Mouse (Mus musculus): ENCODE measurements around the gene Pgm5.
"Not testable (repeated sequence)": the region's sequence is repeated elsewhere in the genome, so short reads cannot be mapped to it uniquely, and the experiment has no call there.

Gene Pgm5

DNA sequence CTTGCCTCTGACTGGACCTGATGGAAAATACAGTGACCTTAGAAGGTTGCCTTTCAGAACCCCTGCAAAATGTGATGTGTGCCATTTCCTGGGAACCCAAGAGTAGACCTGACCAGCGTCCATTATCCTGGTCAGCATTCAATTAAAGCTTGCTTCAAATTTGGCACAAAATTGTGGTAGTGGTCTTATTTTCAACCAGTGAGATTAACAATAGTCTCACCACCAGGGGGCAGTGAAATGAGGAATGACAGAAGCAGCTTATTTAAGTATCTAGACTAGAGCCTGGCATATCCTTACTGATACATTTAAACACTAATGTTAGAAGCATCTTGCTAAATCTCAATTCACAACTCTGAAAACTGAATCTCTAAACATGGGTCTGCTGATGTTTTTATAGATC, 156.3 kb downstream of the Pgm5 start:
- DNase-seq (ENCODE audit: low read depth, low spot score) = no peak

DNA sequence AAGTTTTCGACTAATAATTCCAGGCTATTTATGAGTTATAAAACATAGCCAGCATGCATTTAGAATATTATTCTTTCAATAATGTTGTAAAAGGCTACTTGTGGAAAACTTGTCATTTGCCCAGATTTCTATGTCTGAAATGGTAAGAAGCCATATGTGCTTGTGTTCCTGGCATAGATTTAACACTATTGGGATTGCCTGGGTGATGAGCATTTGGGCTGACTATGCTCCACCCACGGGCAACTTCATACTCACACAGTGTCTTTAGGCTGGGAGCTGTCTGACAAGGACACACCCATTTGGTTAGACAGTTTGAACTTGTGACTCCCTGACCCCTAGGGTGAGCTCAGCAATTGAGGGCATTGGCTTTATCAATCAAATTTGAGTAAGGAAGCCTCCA, 157.3 kb downstream of the Pgm5 start:
- no peak for DNase-seq (ENCODE audit: low read depth, low spot score)

DNA sequence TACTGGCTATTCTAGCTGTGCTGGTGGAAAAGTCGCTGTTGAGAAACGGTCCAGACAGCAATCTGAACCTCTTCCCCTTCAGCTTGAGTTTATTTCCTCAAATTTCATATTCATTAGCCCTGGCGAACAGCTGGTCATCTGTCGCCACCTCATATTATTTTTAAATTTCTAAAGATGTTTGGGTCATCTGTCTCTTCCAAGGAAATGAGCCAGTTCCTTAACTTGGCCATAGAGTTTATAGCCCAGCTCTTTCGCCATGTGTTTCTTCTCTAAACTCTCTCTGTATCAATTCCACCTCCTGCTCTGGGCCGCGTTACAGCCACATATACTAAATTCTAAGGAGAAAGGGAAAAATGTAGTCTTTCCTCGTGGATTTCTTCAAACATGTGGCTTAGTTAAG, 158.0 kb downstream of the Pgm5 start:
- no peak for DNase-seq (ENCODE audit: low read depth, low spot score)

DNA sequence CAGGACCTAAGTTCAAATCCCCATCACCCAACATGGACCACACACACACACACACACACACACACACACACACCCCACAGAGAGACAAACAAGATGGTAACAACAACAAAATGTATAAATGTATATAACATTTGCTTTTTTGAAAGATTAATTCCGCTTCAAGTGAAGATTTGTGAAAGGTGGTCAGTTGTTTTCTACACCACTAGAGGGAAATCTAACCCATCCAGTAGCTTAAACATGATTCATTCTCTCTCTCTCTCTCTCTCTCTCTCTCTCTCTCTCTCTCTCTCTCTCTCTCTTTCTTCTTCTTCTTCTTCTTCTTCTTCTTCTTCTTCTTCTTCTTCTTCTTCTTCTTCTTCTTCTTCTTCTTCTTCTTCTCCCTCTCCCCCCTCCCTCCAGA, 158.5 kb downstream of the Pgm5 start:
- DNase-seq (ENCODE audit: low read depth, low spot score) = not testable (repeated sequence)

- DNase-seq (ENCODE audit: low read depth, low spot score) = no peak
Measured at GRCm38 (mm10) chr19:24701716-24702115, 159.9 kb downstream of the Pgm5 start.

- no peak for DNase-seq (ENCODE audit: low read depth, low spot score)
Measured at GRCm38 (mm10) chr19:24700664-24701063, 161.0 kb downstream of the Pgm5 start.

DNA sequence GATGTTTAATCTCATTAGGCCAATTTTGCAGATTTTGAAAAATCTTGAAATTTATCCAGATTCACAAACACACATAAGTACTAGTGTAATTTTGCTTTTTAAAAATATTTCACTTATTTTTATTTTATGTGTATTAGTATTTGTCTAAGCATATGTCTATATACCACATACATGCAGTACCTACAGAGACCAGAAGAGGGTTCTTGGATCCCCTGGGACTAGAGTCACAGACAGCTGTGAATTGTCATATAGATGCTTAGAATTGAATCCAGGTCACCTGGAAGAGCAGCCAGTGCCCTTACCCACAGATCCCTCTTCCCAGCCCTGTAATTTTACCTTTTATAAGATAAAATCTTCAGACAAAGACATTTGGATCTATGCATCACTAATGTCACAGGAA, 161.7 kb downstream of the Pgm5 start:
- DNase-seq (ENCODE audit: low read depth, low spot score) = no peak

DNA sequence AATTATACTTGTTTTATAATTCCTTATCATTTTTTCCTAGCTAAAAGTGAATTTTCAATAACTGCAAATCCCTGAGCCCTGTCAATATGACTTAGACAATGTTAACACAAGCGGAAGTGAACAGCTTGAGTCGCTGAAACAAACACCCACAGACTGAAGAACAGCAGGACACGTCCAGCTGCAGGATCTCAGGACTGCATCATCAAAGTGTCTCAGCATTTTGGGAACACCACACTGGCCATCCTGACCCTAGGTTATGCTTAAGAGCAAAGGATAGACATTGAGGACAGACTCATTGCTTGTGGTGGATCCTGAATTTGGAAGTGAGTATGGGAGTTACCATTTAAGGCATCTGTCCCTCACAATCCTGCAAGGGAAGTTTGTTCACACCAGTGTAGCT, 162.5 kb downstream of the Pgm5 start:
- DNase-seq (ENCODE audit: low read depth, low spot score) = no peak

GRCm38 (mm10) chr19:24698651-24699050, 163.0 kb downstream of the Pgm5 start:
- DNase-seq (ENCODE audit: low read depth, low spot score) = no peak

DNA sequence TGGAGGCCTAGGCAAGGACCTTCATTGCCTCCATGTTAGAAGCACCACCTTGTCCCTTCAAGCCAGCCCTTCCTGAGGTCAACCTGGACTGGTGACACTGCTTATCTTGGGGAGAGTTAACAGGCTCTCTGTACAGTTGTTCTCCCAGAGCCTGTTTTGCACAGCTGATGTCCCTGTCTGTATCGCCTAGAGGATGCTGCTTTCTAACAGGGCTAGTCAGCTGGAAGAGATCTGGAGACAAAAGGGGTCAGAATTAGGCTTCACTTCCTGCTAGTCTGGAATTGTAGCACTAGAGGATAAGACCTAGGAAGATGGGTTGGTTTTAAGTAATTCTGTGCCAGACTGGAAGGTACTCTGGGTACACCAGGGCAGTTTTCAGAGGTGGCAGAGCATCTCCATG, 163.7 kb downstream of the Pgm5 start:
- no peak for DNase-seq (ENCODE audit: low read depth, low spot score)

DNA sequence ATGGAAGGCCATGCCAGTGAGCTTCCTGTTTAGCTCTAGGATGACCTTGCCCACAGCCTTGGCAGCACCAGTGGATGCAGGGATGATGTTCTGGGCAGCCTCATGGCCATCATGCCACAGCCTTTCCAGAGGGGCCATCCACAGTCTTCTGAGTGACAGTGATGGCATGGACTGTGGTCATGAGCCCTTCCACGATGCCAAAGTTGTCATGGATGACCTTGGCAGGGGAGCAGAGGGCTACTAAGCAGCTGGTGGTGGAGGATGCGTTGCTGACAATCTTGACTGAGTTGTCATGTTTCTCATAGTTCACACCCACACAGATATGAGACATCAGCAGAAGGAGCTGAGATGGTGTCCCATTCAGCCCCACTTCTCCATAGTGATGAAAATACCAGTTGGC, 169.0 kb downstream of the Pgm5 start:
- no peak for DNase-seq (ENCODE audit: low read depth, low spot score)

DNA sequence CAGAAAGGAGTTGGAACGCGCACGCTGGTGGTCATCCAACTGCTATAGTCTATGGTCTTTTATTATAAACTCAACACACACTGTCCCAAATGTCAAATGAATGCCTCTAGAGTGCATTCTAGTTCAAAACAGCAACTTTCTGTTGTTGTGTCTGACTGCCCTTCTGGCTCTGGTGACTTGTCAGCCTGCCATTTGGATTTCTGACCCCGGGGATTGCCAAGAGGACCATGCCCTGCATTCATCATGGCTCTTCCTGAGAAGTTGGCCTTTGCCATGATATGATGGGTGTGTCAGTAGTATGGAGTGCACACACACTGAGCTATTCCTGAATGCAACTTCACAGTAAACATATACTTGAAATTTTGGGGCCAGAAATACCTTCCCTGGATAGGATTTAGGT, 172.1 kb downstream of the Pgm5 start:
- DNase-seq (ENCODE audit: low read depth, low spot score) = no peak

- DNase-seq (ENCODE audit: low read depth, low spot score) = no peak
Measured at GRCm38 (mm10) chr19:24688327-24688726, 173.3 kb downstream of the Pgm5 start.

DNA sequence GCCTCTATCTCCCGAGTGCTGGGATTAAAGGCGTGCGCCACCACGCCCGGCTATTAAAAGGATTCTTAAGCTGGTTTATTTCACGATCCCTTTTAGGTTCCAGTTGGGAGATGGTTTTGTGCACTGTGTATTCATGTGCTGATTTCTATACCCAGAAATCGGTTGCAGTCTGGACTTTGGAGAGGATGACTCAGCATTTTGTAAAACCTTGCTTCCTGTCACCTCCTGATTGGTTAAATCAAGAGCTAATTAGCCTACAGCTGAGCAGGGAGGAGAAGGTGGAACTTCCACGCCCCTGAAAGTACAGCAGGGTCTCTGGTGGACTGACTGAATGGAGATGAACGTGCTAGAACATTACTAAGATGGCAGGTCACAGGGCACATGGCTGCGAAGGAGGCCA, 175.2 kb downstream of the Pgm5 start:
- DNase-seq (ENCODE audit: low read depth, low spot score) = no peak

GRCm38 (mm10) chr19:24683016-24683720, 178.5 kb downstream of the Pgm5 start:
- no peak for DNase-seq (ENCODE audit: low read depth, low spot score)

- DNase-seq (ENCODE audit: low read depth, low spot score) = no peak
Measured at GRCm38 (mm10) chr19:24677242-24677984, 184.2 kb downstream of the Pgm5 start.

- no peak for DNase-seq (ENCODE audit: low read depth, low spot score)
Measured at GRCm38 (mm10) chr19:24676429-24676828, 185.2 kb downstream of the Pgm5 start.

DNA sequence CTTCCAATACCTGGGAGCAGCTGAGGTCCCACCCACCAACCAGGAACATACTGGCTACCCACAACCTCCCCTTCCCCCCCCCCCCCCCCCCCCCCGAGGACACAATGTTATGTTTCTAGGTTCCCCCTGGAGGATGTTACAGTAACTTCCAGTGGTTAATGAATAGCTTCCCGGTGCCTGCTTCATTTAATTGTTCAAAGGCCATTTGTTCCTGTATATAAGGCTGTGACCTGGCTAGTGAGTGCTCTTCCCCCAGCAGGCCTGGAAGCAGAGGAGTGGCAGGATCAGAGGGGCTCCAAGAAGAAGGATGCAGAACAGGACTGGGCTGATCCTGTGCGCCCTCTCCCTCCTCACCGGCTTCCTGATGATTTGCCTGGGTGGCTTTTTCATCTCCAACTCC, 187.9 kb downstream of the Pgm5 start, which contains the start of gene Tmem252:
Gene Tmem252 (plus strand): TSS at position 247 of the 400 bp plus-strand sequence.
- no peak for DNase-seq (ENCODE audit: low read depth, low spot score)

DNA sequence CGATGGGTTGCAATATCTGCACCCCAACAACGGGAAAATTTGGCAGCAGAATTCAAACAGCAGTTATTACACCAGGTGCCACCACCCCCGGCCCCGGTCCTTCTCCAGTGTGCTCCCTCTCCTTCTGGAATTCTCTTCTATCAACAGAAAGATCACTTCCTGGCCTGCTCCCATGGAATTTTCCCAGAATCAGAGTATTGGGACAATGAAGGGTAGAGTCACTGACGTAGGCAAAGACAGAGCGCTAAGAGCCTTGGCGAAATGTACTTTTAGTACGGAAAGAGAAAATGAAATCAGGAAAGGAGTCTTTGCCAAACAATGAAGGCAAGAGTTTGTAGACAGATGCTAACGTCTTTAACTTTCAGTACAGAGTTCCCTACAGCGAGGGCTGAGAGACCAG, 188.3 kb downstream of the Pgm5 start:
- no peak for DNase-seq (ENCODE audit: low read depth, low spot score)

DNA sequence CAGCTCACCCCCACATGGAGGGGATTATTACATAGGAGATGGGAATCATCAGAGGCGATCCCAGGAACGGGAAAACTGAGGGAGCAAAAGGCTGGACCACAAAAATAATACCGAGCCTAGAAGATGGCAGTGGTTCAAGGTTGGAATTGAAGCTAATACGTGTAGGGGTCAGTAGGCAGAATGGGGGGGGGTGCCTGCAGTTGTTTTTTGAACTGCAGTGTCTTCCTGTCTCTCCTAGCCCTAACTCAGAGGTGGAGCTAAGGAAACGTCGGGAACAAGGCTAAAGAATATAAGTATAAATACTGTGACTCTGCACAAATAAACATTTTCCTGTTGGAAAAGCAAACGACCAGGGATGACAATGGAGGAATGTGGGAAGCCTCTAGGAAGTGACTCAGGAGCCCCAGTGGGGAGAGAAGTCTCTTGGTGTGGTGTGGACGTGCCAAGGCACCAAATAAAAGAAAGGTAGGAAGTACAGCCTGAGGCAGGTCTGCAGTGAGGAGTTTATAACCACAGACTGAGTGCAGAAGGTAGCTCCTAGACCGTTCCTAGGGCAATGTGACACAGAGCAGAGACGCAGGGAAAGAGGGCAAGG, 189.2 kb downstream of the Pgm5 start:
- DNase-seq (ENCODE audit: low read depth, low spot score) = no peak

DNA sequence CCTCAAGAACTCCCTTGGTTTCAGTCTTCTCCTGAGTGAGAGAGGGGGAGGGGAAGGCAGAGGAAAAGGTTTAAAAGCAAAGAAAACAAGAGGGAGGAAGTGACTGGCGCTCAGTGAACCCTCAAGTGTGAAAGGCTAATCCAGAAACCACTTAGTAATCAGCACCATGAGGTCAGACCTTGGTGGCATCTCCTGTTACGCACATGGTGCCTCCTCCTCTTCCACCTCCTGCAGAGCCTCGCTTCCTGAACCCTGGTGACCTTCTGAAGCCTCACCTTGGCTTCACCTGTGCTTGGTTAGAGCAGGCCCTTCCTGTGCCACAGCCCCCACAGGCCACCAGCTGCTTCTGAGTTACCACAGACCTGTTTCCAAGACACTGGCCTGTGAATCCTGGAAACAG, 190.1 kb downstream of the Pgm5 start:
- no peak for DNase-seq (ENCODE audit: low read depth, low spot score)

DNA sequence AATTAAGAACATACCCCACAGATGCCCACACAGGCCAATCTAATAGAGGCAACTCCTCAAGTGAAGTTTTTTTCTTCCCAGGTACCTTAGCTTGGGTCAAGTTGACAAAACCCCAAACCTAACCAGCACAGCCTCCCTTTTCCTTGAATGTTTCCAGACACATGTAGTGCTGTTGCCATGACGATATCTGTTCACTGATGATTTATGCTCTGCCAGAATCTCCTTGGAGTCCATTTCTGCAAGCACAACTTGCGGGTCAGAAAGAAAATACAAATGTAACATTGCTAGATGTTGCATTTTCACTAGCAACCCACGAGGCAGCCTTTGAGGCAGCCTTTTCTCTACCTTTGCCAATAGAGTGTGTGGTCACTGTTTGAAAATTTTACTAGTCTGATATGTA, 194.1 kb downstream of the Pgm5 start:
- no peak for DNase-seq (ENCODE audit: low read depth, low spot score)

DNA sequence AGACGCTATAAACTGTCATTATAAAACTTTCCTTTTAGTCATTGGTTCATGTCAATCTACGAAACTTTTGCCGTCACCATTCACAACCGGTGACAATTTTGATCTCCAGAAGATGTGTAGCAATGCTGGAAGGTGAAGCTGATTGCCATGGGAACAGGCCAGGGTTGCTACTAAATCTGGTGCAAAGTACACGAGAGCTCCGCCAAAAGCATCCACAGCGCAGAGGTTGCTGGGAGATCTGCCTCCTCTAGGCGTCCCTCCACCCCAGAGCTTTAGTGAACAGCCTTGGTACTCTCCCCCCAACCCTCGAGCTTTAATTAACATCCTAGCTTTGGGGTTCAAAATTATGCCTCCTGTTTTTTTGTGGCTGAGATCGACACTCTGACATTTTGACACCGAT, 195.9 kb downstream of the Pgm5 start:
- no peak for DNase-seq (ENCODE audit: low read depth, low spot score)

Data from CD4-positive helper T cell, adult 2 months (primary cell).